Mouse (Mus musculus) midbrain, embryonic 11.5 days (tissue): ENCODE data around the gene Eppin. TPM values are rescaled to one million over a fixed set of nuclear protein-coding genes. Genes with fewer than 3 reads are reported as not detected.

Source experiments
- ATAC-seq: fragments of 200-750 bp; cut with Nextera tagmentation; 2 replicates; pipeline ENCODE4 v1.8.0; 2017; ENCODE audit warnings: moderate TSS enrichment, moderate library complexity; ENCODE audit not compliant: low FRiP score
- DNase-seq: peaks from one replicate; pipeline ENCODE4 v3.0.0; 2015; ENCODE audit warnings: low spot score; ENCODE audit errors: missing footprints
- H3K27ac ChIP-seq: fragments of 300-500 bp; sonication (generic); 2 replicates; pipeline ENCODE4 v1.5.1; 2014; ENCODE audit warnings: low read depth, low read length
- H3K27me3 ChIP-seq: fragments of 300-500 bp; sonication (generic); 2 replicates; pipeline ENCODE4 v1.6.1; 2014; ENCODE audit warnings: mild to moderate bottlenecking, low read length, moderate library complexity, mixed read lengths; ENCODE audit not compliant: control insufficient read depth, insufficient read depth
- H3K36me3 ChIP-seq: fragments of 300-500 bp; sonication (generic); 2 replicates; pipeline ENCODE4 v1.6.1; 2014; ENCODE audit warnings: mild to moderate bottlenecking, low read length, moderate library complexity, mixed read lengths; ENCODE audit not compliant: control insufficient read depth, insufficient read depth
- H3K4me1 ChIP-seq: fragments of 300-500 bp; sonication (generic); 2 replicates; pipeline ENCODE4 v1.6.1; 2014; ENCODE audit warnings: low read length; ENCODE audit not compliant: control insufficient read depth, insufficient read depth
- H3K4me2 ChIP-seq: fragments of 300-500 bp; sonication (generic); 2 replicates; pipeline ENCODE4 v1.6.1; 2014; ENCODE audit warnings: mild to moderate bottlenecking, moderate library complexity
- H3K4me3 ChIP-seq: fragments of 300-500 bp; sonication (generic); 2 replicates; pipeline ENCODE4 v1.5.1; 2014; ENCODE audit warnings: low read depth, low read length
- H3K9ac ChIP-seq: fragments of 300-500 bp; sonication (generic); 2 replicates; pipeline ENCODE4 v1.6.1; 2014; ENCODE audit warnings: low read length
- H3K9me3 ChIP-seq: fragments of 300-500 bp; sonication (generic); 2 replicates; pipeline ENCODE4 v1.6.1; 2016; ENCODE audit warnings: low read length; ENCODE audit not compliant: control insufficient read depth
- WGBS: fragments of 180-500 bp; shearing (Covaris S2); extraction: QIAGEN DNeasy Blood & Tissue Kit; methylation state at CpG from one replicate; pipeline ENCODE4 v1.1.7; 2014; 5-methylcytosine and 5-hydroxymethylcytosine counted together
- polyA plus RNA-seq: library from polyadenylated mRNA; unstranded; fragments of >200 nt; fragmentation: Nextera tagmentation; extraction: Ambion mirVana; gene quantifications from 2 replicates; pipeline ENCODE4 v1.2.1, GENCODE M21; 2014

The Eppin gene
- polyA plus RNA-seq, 1 experiment from 2014 or later: not detected

DNA sequence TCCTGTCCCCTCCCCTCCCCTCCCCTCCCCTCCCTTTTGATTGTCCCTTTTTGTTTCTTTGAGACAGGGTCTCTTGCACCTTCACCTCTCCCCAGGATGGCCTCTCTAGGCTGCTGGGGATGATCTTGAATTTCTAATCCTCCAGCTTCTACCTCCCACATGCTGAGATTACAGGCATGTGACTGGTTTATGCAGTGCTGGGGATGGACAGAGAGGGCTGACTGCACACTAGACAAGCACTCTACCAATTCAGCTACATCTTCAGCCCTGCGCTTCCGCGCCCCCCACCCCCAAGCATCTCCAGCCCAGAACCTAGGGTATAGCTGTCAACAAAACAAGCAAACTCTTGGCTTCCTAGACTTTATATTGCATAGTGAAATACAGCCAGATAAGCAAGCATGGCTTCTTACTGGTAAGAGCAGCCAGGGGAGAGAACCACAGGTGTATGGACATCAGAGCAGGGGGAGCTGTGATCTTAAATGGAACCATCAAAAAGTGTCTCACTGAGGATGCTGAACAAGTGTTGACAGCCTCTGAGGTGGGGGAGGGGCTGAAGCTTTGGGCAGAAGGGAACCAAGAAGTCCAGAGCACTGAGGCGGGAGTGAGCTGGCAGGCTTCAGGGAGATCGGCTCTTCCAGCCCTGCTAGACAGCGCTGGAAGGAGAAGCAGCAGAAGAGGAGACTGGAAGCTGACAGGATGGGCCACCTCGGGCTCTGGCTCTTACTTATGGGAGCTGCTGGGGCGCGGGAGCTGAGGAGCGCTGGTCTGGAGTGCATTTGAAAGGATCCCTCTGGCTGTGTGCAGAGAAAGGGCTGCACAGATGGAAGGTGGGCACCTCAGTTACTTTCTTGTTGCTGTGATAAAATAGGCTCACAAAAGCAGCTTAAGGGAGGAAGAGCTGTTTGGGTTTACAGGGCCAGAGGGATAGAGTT lies 43.2 kb downstream of the Eppin start:
- H3K9me3 ChIP-seq: no peaks in the 10 kb centered on the region
- no peak overlapping the region for H3K9ac ChIP-seq
- peak overlapping the region; percentile 3; the same call in 1 of the 2 replicates for H3K4me2 ChIP-seq
- no peaks in the 10 kb centered on the region for H3K4me1 ChIP-seq
- DNase-seq (no peak), ATAC-seq (peak; percentile 30; the same call in 1 of the 2 replicates)
- H3K27ac ChIP-seq: no peak overlapping the region
- no peaks in the 10 kb centered on the region for H3K27me3 ChIP-seq
- no peak overlapping the region for H3K4me3 ChIP-seq
- H3K36me3 ChIP-seq: no peaks in the 10 kb centered on the region
- WGBS: 16% methylated on average over 10 of the region's 10 CpGs

DNA sequence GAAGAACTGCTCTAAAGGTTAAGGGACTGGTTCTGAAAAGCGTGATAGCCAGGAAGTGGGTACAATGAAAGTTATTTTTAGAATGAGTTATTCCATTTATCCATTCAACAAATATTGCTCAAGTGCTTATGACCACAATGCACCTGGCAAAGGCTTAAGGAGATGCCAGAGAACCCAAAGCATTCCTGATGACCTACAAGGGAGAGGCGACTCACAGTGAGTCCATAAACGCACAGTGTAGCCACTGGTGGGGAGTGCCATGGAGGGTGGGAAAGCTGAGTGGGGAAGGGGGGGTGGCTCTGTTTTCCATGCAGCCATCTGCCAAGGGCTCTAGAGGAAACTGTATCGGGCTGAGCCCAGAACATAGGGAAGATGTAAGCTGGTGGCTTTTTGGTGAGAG lies 44.1 kb downstream of the Eppin start:
- Histone ChIP-seq H3K9me3 (no peaks in the 10 kb centered on the region), H3K4me1 (no peaks in the 10 kb centered on the region), H3K36me3 (no peaks in the 10 kb centered on the region), H3K4me3 (no peak overlapping the region), H3K9ac (no peak overlapping the region), H3K27ac (no peak overlapping the region), H3K4me2 (no peak overlapping the region), H3K27me3 (no peaks in the 10 kb centered on the region)
- ATAC-seq (no peak), DNase-seq (no peak)
- 41% methylated on average over 4 of the region's 4 CpGs for WGBS

DNA sequence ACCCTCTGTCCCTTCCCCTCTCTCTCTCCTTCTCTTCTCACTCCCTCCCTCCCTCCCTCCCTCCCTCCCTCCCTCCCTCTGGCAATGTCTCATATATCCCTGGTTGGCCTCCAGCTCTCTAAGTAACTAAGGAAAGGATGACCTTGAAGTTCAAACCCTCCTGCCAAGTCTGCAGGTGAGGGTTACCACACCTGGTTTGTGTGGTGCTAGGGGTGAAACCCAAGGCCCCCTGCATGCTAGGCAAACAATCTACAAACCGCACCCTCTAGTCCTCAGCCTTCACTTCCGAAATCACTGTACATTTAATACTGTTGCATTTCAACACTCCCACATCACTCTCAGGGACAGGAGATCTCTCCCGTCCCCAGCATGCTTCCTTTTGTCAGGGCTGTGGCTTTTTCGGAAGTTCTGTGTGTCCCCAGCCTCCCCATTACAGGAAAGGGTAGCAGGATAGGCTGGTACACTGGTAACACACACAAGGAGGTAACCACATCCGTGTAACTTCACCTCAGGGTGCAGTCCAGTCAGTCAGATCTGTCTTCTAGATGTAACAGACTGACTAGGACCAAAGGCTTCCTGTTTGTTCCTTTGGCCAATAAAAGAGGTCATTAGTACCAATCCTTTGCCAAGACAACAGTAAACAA lies 48.8 kb downstream of the Eppin start:
- Histone ChIP-seq H3K27me3 (no peaks in the 10 kb centered on the region), H3K4me2 (no peak overlapping the region), H3K36me3 (no peaks in the 10 kb centered on the region), H3K27ac (no peak overlapping the region), H3K9me3 (no peaks in the 10 kb centered on the region), H3K9ac (no peak overlapping the region), H3K4me1 (no peaks in the 10 kb centered on the region), H3K4me3 (no peak overlapping the region)
- DNase-seq: no peak
- WGBS: 54% methylated on average over 5 of the region's 5 CpGs
- no peak for ATAC-seq

DNA sequence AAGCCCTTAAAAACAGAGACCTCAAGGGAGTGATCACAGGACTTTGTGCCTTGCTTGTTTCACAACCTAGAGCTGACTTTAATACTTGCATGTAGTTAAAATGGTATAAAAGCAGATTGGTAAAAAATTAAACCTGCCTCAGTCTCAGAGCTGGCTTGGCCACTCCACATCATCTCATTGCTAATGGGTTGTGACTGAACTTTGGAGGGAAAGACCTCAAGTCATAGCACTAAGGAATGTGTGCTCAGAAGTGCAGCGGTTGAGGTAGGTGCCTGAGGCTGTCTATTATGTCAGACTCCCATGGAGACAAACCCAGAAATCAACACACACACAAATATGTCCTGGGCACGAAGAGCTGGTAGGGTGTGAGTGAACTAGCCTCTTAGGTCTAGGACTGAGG lies 49.6 kb downstream of the Eppin start:
- 72% methylated on average over 2 of the region's 2 CpGs for WGBS
- no peak overlapping the region for H3K4me3 ChIP-seq

DNA sequence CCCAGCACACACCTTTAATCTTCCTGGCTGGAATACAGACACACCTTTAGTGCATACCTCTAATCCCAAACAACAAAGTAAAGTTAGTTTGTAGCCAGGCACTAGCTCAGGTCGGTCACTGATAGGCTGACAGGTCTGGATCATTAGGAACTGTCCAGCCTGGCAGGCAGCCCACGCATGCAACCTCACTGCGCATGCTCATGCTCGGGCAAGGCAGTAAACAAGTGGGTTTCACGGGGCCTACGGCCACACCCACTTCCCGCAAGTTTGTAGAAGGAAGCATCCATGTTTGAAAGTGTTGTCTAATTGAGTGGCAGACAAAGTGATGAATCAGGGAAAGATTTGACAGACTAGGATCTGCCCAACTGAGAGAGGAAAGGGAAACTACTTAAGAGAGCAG lies 50.8 kb downstream of the Eppin start:
- Histone ChIP-seq H3K9ac (no peak overlapping the region), H3K27me3 (no peaks in the 10 kb centered on the region), H3K36me3 (no peaks in the 10 kb centered on the region), H3K4me3 (no peak overlapping the region), H3K9me3 (no peaks in the 10 kb centered on the region), H3K4me2 (no peak overlapping the region), H3K4me1 (no peaks in the 10 kb centered on the region), H3K27ac (no peak overlapping the region)
- DNase-seq: no peak
- WGBS: 86% methylated on average over 7 of the region's 7 CpGs
- ATAC-seq: no peak

More for the DNA sequence above, 49.6 kb downstream of the Eppin start:
- H3K9ac ChIP-seq: no peak overlapping the region
- H3K9me3 ChIP-seq: no peaks in the 10 kb centered on the region
- no peak overlapping the region for H3K4me2 ChIP-seq
- no peaks in the 10 kb centered on the region for H3K4me1 ChIP-seq
- no peak overlapping the region for H3K27ac ChIP-seq
- DNase-seq: no peak
- H3K27me3 ChIP-seq: no peaks in the 10 kb centered on the region
- no peak for ATAC-seq
- no peaks in the 10 kb centered on the region for H3K36me3 ChIP-seq

- H3K27ac ChIP-seq: no peak overlapping the region
- no peaks in the 10 kb centered on the region for H3K36me3 ChIP-seq
- H3K4me3 ChIP-seq: no peak overlapping the region
- DNase-seq: no peak
- WGBS: 72% methylated on average over 5 of the region's 5 CpGs
- no peaks in the 10 kb centered on the region for H3K4me1 ChIP-seq
- no peak overlapping the region for H3K4me2 ChIP-seq
- H3K9ac ChIP-seq: no peak overlapping the region
- H3K9me3 ChIP-seq: no peaks in the 10 kb centered on the region
- ATAC-seq: no peak
- no peaks in the 10 kb centered on the region for H3K27me3 ChIP-seq
These were observed 51.3 kb downstream of the Eppin start for GRCm38 (mm10) chr2:164542132-164542531.

GRCm38 (mm10) chr2:164540652-164541427 lies 52.6 kb downstream of the Eppin start:
- WGBS: 54% methylated on average over 8 of the region's 8 CpGs
- DNase-seq: no peak
- Histone ChIP-seq H3K9me3 (no peaks in the 10 kb centered on the region), H3K9ac (no peak overlapping the region), H3K27me3 (no peaks in the 10 kb centered on the region), H3K4me2 (no peak overlapping the region), H3K27ac (no peak overlapping the region), H3K36me3 (no peaks in the 10 kb centered on the region), H3K4me1 (no peaks in the 10 kb centered on the region), H3K4me3 (no peak overlapping the region)
- no peak for ATAC-seq
